Mouse (Mus musculus) hindbrain, embryonic 15.5 days (tissue): Measurements from ENCODE around the gene Sema6d. TPM values are rescaled to one million over a fixed set of nuclear protein-coding genes. Genes with fewer than 3 reads are reported as not detected.

Experiments
- ATAC-seq: fragments of 200-750 bp; cut with Nextera tagmentation; 2 replicates; pipeline ENCODE4 v1.8.0; 2017; ENCODE audit warnings: low read depth, moderate number of reproducible peaks, moderate TSS enrichment; ENCODE audit not compliant: low FRiP score
- H3K27ac ChIP-seq: fragments of 300-500 bp; sonication (generic); replicated peaks from 2 replicates; pipeline ENCODE4 v1.5.1; 2015; ENCODE audit warnings: mild to moderate bottlenecking, inconsistent platforms
- H3K27me3 ChIP-seq: fragments of 300-500 bp; sonication (generic); 2 replicates; pipeline ENCODE4 v1.6.1; 2015; ENCODE audit warnings: control low read depth, inconsistent platforms
- H3K36me3 ChIP-seq: fragments of 300-500 bp; sonication (generic); 2 replicates; pipeline ENCODE4 v1.6.1; 2015; ENCODE audit warnings: control low read depth, inconsistent platforms
- H3K4me1 ChIP-seq: fragments of 300-500 bp; sonication (generic); replicated peaks from 2 replicates; pipeline ENCODE4 v1.6.1; 2015; ENCODE audit warnings: control low read depth, inconsistent platforms
- H3K4me2 ChIP-seq: fragments of 300-500 bp; sonication (generic); 2 replicates; pipeline ENCODE4 v1.6.1; 2015; ENCODE audit warnings: moderate library complexity, mild to moderate bottlenecking, inconsistent platforms
- H3K4me3 ChIP-seq: fragments of 300-500 bp; sonication (generic); 2 replicates; pipeline ENCODE4 v1.5.1; 2015; ENCODE audit warnings: mild to moderate bottlenecking, inconsistent platforms
- H3K9ac ChIP-seq: fragments of 300-500 bp; sonication (generic); 2 replicates; pipeline ENCODE4 v1.6.1; 2015; ENCODE audit warnings: inconsistent platforms
- H3K9me3 ChIP-seq: fragments of 300-500 bp; sonication (generic); 2 replicates; pipeline ENCODE4 v1.6.1; 2016; ENCODE audit warnings: control low read depth, inconsistent platforms
- WGBS: fragments of 180-500 bp; shearing (Covaris S2); methylation state at CpG from one replicate; pipeline ENCODE4 v1.1.7; 2015; 5-methylcytosine and 5-hydroxymethylcytosine counted together
- polyA plus RNA-seq: library from polyadenylated mRNA; unstranded; fragments of >200 nt; fragmentation: Nextera tagmentation; extraction: Ambion mirVana; gene quantifications from 2 replicates; pipeline ENCODE4 v1.2.1, GENCODE M21; 2015

The Sema6d gene
- polyA plus RNA-seq, 1 experiment from 2014 or later = 45.3 TPM

DNA sequence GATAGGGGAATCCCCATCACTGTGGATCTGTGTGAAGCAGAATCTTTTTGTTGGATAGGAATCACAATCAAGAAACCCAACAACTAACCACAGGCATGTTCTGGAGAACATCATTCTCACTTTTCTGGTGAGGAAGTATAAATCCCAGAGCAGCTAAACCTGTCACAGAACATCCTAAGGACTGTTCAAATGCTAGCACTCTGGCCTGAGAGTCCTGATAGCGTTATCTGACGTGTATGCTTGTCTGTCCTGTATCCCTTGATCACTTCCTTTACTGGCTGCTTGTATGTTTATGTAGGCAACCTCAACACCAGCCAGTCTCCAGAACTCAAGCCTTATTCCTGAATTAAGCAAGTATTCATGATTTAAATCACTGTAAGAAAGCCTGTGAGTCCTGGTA lies 281.6 kb downstream of the Sema6d start:
- no peak overlapping the region for H3K27ac ChIP-seq
- no peaks in the 10 kb centered on the region for H3K27me3 ChIP-seq
- no peak overlapping the region for H3K4me2 ChIP-seq
- H3K4me1 ChIP-seq = peaks cover 9% of the 10 kb centered on the region; the same call in 1 of the 2 replicates
- no peak overlapping the region for H3K4me3 ChIP-seq
- ATAC-seq = no peak
- no peaks in the 10 kb centered on the region for H3K36me3 ChIP-seq
- no peaks in the 10 kb centered on the region for H3K9me3 ChIP-seq
- 91% methylated on average over 2 of the region's 2 CpGs for WGBS
- no peak overlapping the region for H3K9ac ChIP-seq

DNA sequence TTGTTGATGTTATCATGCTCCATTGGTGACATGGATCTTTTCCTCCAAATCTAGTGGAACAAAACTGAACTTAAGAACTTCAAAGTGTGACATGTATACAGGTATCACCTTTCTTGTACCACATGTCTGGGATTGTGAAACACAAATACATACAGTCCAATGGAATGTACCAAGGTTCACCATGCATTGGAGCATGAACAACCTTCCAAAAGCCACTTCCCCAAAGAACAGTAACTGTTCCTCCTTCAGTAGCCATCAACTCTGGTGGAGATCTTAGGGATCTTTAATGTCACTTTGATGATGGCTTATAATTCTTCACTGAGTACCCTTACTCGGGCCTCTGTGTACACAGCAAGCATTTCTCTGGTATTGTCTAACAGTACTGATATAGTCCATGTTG lies 295.3 kb downstream of the Sema6d start:
- no peak for ATAC-seq
- H3K36me3 ChIP-seq = no peaks in the 10 kb centered on the region
- H3K9ac ChIP-seq = no peak overlapping the region
- H3K4me3 ChIP-seq = no peak overlapping the region
- H3K27ac ChIP-seq = no peak overlapping the region
- no peaks in the 10 kb centered on the region for H3K4me1 ChIP-seq
- WGBS = 90% methylated on average over 1 of the region's 1 CpGs
- H3K27me3 ChIP-seq = no peaks in the 10 kb centered on the region
- H3K4me2 ChIP-seq = no peak overlapping the region
- H3K9me3 ChIP-seq = no peaks in the 10 kb centered on the region

DNA sequence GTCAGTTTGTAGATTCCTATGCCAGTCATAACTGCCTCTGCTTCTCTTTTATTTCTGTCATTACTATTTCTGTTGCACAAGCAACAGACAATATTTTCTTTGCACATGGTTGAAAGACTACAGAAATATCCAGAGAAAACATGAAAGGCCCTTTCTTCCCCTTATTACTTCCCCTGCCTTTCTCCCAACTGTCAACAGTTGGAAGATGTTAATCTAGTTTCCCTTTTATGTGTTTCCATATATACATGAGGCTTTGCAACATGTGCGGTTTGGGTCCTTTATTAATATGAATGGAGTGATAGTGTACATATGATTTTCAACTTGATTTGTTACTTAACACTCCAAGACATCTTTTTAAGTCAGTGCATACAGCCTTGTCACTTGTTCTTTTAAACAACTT lies 296.0 kb downstream of the Sema6d start:
- no peak overlapping the region for H3K4me3 ChIP-seq
- ATAC-seq = no peak
- no peaks in the 10 kb centered on the region for H3K36me3 ChIP-seq
- no peaks in the 10 kb centered on the region for H3K4me1 ChIP-seq
- WGBS = 71% methylated on average over 1 of the region's 1 CpGs
- no peaks in the 10 kb centered on the region for H3K27me3 ChIP-seq
- no peak overlapping the region for H3K4me2 ChIP-seq
- H3K27ac ChIP-seq = no peak overlapping the region
- H3K9me3 ChIP-seq = no peaks in the 10 kb centered on the region
- no peak overlapping the region for H3K9ac ChIP-seq

DNA sequence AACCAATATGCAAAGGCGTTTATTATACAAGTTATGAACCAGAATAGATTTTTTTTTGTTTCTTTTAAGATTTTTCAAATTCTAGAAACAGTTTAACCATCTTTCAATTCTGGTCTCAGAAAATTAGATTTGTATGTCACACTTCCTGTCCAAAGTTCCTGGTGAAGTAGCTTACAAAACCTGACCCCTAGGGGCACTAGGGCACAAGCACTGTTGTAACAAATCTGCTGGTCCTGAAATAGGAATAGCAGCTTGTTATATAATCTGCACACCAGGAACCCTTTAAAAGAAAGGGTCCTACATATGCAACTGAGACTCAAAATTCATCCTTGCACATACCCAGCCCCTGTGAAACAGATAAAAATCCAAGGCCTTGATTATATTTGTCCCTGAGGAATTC lies 298.5 kb downstream of the Sema6d start:
- Histone ChIP-seq H3K4me1 (no peaks in the 10 kb centered on the region), H3K9ac (no peak overlapping the region), H3K4me3 (no peak overlapping the region), H3K27ac (no peak overlapping the region), H3K27me3 (no peaks in the 10 kb centered on the region), H3K9me3 (no peaks in the 10 kb centered on the region), H3K36me3 (no peaks in the 10 kb centered on the region), H3K4me2 (no peak overlapping the region)
- WGBS = 96% methylated on average over 1 of the region's 1 CpGs
- ATAC-seq = no peak

DNA sequence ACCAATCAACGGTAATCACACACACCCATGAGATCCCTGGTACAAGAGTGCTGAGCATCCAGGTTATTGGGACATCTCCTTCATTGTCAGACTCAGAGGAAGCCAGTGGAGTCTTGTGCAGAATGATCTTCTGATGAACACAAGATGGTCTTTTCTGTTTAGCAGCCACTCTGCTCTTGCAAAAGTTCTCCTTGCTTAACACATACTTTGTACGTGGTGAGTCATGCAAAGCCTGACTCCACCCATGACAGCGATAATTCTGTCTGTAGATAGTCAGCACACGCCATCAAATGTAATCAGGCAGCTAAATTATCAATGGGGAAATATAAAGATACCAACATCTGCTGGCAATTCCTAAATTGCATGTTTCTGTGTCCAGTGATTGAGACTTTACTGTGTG lies 307.0 kb downstream of the Sema6d start:
- Histone ChIP-seq H3K4me1 (no peaks in the 10 kb centered on the region), H3K36me3 (no peaks in the 10 kb centered on the region), H3K4me3 (no peak overlapping the region), H3K27ac (no peak overlapping the region), H3K27me3 (no peaks in the 10 kb centered on the region), H3K9me3 (no peaks in the 10 kb centered on the region), H3K4me2 (no peak overlapping the region), H3K9ac (no peak overlapping the region)
- 93% methylated on average over 4 of the region's 4 CpGs for WGBS
- no peak for ATAC-seq

DNA sequence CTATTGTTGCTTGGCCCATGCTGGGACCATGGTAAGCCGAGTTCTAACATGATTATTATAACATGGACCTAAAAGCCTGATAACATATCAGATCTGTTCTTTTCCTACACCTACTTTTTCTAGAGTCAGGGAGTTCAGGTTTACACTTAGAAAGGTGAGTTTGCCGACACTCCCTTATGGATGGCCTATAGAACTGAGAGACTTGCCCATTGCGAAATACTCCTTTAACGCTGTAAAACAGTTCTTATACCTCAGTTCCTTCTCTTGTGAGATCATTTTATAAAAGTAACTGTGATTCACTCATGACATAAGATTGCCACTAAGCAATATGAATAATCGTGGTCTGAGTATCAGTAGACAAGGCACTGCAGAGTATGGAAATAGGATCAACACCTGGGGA lies 307.5 kb downstream of the Sema6d start:
- WGBS = 96% methylated on average over 5 of the region's 5 CpGs
- H3K27ac ChIP-seq = no peak overlapping the region
- no peak overlapping the region for H3K9ac ChIP-seq
- no peak for ATAC-seq
- no peaks in the 10 kb centered on the region for H3K36me3 ChIP-seq
- 0 out of 2 replicates have a peak, but pooled peaks cover 3% of the 10 kb centered on the region for H3K4me1 ChIP-seq
- no peak overlapping the region for H3K4me2 ChIP-seq
- no peak overlapping the region for H3K4me3 ChIP-seq
- H3K27me3 ChIP-seq = no peaks in the 10 kb centered on the region
- H3K9me3 ChIP-seq = no peaks in the 10 kb centered on the region

DNA sequence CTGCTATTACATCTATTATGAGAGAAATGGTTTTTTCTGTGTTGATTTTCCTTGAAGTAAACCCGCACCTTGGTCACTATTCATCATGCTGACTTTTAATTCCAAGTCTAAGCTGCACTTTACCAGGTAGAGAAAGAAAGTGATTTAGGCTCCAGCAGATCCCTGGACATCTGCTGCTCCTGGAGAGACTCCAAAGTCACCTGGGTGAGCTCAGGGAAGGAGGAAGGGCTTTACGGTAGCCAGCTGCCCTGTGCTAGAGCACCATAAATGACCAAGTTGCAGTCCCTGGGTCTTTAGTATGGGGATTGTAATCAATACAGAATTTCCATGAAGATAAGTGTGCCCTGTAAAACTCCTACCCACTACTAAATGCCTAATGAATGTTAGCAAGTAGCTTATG lies 309.8 kb downstream of the Sema6d start:
- Histone ChIP-seq H3K27ac (no peak overlapping the region), H3K27me3 (no peaks in the 10 kb centered on the region), H3K36me3 (no peaks in the 10 kb centered on the region), H3K4me2 (no peak overlapping the region), H3K4me3 (no peak overlapping the region), H3K4me1 (peaks cover 12% of the 10 kb centered on the region), H3K9me3 (no peaks in the 10 kb centered on the region), H3K9ac (no peak overlapping the region)
- ATAC-seq = no peak
- 96% methylated on average over 2 of the region's 2 CpGs for WGBS

DNA sequence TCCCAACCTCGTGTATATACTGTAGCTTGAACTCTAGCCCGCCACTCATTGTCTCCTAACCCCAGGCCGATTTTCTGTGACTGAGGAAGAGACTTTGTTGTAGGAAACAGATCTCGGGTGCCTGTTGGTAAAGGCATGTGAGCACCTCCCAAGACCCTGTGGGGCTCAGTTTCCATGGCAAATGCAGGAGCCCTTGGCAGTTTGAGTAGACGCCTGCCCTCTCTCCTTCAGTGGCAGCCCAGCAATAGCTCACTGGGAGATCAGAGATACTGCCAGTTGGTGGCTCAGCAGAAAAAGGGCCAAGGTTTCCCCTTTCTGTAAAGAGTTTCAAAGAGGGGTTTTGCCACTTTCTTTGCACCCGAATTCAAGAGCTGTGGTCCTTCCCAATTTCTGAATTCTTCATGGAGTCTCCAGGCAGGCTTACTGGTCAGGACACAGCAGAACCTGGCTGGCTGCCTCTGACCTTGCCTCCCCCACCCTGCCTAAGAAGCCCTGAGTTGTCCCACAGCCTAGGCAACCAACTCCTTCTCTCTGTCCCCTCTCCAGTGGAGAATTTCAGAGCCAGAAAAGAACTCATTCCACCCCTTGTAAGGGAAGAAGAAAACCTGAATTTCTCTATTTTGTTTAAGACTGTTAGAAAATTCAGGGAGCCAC lies 312.1 kb downstream of the Sema6d start:
- 59% methylated on average over 6 of the region's 6 CpGs for WGBS
- ATAC-seq = no peak
- Histone ChIP-seq H3K4me1 (peaks cover 12% of the 10 kb centered on the region), H3K9ac (no peak overlapping the region), H3K27ac (no peak overlapping the region), H3K4me2 (no peak overlapping the region), H3K27me3 (no peaks in the 10 kb centered on the region), H3K9me3 (no peaks in the 10 kb centered on the region), H3K4me3 (no peak overlapping the region), H3K36me3 (no peaks in the 10 kb centered on the region)

DNA sequence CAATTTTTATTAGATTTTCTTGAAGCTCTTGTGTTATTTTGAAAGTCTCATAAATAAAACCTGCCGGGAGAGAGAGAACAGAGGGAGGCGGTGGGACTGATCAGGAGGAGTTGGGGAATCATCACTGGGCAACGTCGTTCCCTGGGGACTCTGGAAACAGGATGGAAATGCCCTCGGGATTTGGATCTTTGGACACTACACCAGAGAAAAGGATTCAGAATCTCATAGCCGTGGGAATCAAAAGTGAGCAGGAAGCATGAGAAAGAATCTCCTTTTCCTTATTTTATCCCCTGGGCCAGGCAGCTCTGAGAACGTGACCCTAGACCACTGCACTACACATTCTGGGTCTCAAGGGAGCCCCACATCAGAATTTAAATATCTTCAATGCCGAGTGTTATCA lies 313.8 kb downstream of the Sema6d start:
- no peak overlapping the region for H3K9ac ChIP-seq
- H3K27ac ChIP-seq = no peak overlapping the region
- H3K27me3 ChIP-seq = no peaks in the 10 kb centered on the region
- 73% methylated on average over 8 of the region's 8 CpGs for WGBS
- peaks cover 12% of the 10 kb centered on the region for H3K4me1 ChIP-seq
- no peak overlapping the region for H3K4me2 ChIP-seq
- no peaks in the 10 kb centered on the region for H3K36me3 ChIP-seq
- H3K9me3 ChIP-seq = no peaks in the 10 kb centered on the region
- H3K4me3 ChIP-seq = no peak overlapping the region
- no peak for ATAC-seq

DNA sequence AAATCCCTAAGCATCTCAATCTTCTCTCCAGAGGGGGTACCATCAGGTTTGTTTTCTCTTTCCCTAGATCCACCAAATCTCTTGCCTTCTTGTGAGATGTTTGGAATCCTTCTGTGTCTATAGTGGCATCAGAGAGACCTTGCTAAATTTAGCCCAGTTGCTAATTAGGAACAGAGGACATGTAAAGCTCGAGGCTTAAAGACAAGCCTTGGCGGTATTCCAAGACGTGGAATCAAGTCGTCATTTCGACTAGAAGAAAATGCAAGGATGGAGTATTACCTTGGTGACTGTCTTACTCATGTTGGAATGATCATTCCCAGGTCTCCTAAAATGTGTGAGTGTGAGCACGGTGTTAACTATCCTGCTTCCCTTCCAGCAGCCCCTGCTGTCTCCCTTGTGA lies 314.2 kb downstream of the Sema6d start:
- H3K9me3 ChIP-seq = no peaks in the 10 kb centered on the region
- no peak for ATAC-seq
- WGBS = 50% methylated on average over 6 of the region's 6 CpGs
- no peaks in the 10 kb centered on the region for H3K36me3 ChIP-seq
- no peak overlapping the region for H3K9ac ChIP-seq
- H3K27me3 ChIP-seq = no peaks in the 10 kb centered on the region
- H3K27ac ChIP-seq = 0 out of 2 replicates have a peak overlapping the region, but pooled peaks have one; percentile 1
- no peak overlapping the region for H3K4me3 ChIP-seq
- no peak overlapping the region for H3K4me2 ChIP-seq
- H3K4me1 ChIP-seq = peaks cover 12% of the 10 kb centered on the region

DNA sequence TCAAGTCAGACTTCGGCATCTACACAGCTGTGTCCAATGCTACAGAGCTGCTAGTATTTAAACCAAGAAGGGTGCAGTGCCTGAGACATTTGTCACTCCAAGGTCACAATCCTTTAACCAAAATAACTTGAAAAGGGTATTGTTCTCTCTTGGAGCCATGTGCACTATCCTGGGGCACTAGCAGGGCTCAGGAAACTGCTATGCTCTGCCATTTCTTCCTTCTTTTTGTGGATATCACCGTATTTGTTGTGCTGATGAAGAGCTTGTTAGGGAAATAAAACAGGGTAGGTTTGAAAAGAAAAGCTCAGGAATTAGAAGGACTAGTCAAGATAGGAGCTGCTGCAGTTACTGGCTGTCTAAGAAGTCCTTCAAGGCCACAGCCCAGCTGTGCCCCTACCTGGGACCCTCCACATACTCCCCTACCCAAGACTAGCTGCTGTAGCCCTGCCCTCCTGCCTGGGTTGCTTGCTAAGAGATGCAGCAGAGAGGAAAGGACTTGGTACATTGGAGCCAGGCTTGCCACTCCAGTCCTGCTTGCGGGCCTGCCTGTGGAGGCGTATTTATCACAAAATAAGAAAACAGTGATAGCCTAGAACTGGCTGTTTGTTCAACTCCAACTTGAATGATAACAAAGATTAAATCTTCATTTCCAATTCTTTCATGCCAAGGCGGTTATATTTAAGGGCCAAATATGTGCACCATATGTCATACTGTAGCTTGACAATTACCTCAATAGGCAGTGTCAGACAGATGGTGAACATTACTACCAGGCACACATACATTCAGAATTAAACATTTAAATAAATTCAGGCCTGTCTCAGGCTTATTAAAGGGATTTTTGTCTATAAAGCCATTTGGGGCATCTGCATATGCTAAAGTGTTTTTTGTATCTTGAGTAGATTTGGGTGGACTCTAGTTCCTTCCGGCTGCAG lies 315.1 kb downstream of the Sema6d start:
- Histone ChIP-seq H3K27me3 (no peaks in the 10 kb centered on the region), H3K9ac (no peak overlapping the region), H3K4me1 (peaks cover 12% of the 10 kb centered on the region), H3K4me2 (no peak overlapping the region), H3K4me3 (no peak overlapping the region), H3K36me3 (no peaks in the 10 kb centered on the region), H3K27ac (peak overlapping the region; percentile 1; the same call in 1 of the 2 replicates), H3K9me3 (no peaks in the 10 kb centered on the region)
- ATAC-seq = no peak
- 73% methylated on average over 6 of the region's 6 CpGs for WGBS

DNA sequence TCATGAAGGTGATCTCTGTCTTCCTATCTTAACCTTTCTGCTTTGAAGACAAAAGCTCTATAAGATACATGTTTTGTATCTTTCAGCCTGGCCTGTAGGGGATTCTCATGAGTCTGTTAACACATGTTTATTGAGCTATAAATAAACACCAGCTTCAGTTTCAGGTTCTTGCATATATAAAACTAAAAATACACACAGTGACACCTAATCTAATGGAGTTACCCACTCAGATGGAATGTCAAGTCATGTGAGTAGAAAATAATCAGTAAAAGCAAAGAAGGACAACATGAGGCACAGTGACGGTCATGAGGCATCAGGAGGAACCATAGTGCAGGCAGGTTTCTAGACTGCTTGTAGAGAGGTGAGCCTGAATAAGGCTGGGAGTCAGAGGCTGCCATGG lies 319.2 kb downstream of the Sema6d start:
- Histone ChIP-seq H3K9me3 (no peaks in the 10 kb centered on the region), H3K36me3 (no peaks in the 10 kb centered on the region), H3K4me1 (peaks cover 5% of the 10 kb centered on the region), H3K27ac (no peak overlapping the region), H3K27me3 (no peaks in the 10 kb centered on the region), H3K4me2 (no peak overlapping the region), H3K9ac (no peak overlapping the region), H3K4me3 (no peak overlapping the region)
- 94% methylated on average over 1 of the region's 1 CpGs for WGBS
- ATAC-seq = no peak
